Mouse (Mus musculus): Measurements from ENCODE around the gene Sh3d21. TPM values are rescaled to one million over a fixed set of nuclear protein-coding genes. Genes with fewer than 3 reads are reported as not detected.
A peak's percentile ranks its signal among the peaks of the same experiment; 100 is the strongest.

The Sh3d21 gene
- polyA plus RNA-seq, 1 experiment from 2014 or later = 1.5 TPM

DNA sequence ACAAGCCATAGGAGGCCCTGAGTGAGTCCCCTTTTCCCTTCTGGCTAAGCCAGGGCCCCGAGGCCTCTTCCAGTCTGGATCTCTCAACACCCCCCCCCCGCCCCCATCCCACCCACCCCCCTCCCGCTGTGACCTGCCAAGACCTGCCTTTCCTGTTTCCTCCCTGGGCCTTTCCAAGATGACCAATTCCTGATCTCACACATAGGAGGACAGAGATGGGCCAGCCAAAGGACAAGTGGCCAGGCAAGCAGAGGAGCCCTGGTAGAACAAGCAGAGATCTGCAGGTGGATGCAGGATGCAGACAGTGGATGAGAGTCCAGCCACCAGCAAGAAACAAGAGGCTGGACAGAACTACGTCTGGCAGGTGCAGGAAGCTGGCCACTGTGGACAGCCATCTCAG lies 17.9 kb downstream of the Sh3d21 start:
- no peaks in the 10 kb centered on the region for H3K36me3 ChIP-seq (ENCODE audit: control insufficient read depth, insufficient read depth, low read length)
- no peak overlapping the region for H3K4me2 ChIP-seq (ENCODE audit: low read length)
- no peaks in the 10 kb centered on the region for H3K9me3 ChIP-seq (ENCODE audit: control insufficient read depth, low read length)
- H3K4me3 ChIP-seq (ENCODE audit: low read length) = no peak overlapping the region
- no peak for ATAC-seq
- no peak overlapping the region for H3K9ac ChIP-seq (ENCODE audit: low read depth, low read length)
- peaks cover 12% of the 10 kb centered on the region for H3K4me1 ChIP-seq (ENCODE audit: control insufficient read depth, insufficient read depth, low read depth, low read length)
- peaks cover 18% of the 10 kb centered on the region for H3K27me3 ChIP-seq (replicated peaks; ENCODE audit: control insufficient read depth, insufficient read depth, low read length)
- 55% methylated on average over 4 of the region's 4 CpGs for WGBS
- no peak overlapping the region for H3K27ac ChIP-seq (ENCODE audit: low read depth, low read length)

GRCm38 (mm10) chr4:126141021-126141420 lies 22.3 kb downstream of the Sh3d21 start:
- no peaks in the 10 kb centered on the region for H3K27me3 ChIP-seq (replicated peaks; ENCODE audit: control insufficient read depth, insufficient read depth, low read length)
- H3K9me3 ChIP-seq (ENCODE audit: control insufficient read depth, low read length) = no peaks in the 10 kb centered on the region
- no peak overlapping the region for H3K4me3 ChIP-seq (ENCODE audit: low read length)
- H3K36me3 ChIP-seq (ENCODE audit: control insufficient read depth, insufficient read depth, low read length) = peaks cover 28% of the 10 kb centered on the region
- H3K9ac ChIP-seq (ENCODE audit: low read depth, low read length) = no peak overlapping the region
- H3K4me2 ChIP-seq (ENCODE audit: low read length) = no peak overlapping the region
- no peak overlapping the region for H3K27ac ChIP-seq (ENCODE audit: low read depth, low read length)
- WGBS = 82% methylated on average over 5 of the region's 5 CpGs
- ATAC-seq = no peak
- no peaks in the 10 kb centered on the region for H3K4me1 ChIP-seq (ENCODE audit: control insufficient read depth, insufficient read depth, low read depth, low read length)

DNA sequence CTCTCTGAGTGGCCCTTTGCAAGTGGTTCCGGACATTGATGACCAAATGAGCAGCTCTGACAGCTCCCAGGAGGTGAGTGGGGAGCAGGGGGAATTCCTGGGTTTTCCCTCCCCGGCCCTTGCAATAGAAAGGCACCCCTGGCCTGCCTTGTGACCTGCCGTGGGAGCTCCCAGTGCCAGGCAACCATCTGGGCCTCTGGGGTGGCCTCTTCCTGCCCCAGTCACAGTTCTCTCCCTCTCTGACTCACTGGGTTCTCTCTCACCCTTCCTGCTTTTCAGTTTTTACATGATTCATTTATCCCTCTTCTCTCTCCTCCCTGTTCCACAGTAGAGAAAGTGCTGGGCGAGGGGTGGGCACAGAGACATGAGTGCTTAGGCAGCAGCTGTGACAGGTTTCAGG lies 25.5 kb downstream of the Sh3d21 start:
- 80% methylated on average over 4 of the region's 4 CpGs for WGBS
- ATAC-seq = no peak

DNA sequence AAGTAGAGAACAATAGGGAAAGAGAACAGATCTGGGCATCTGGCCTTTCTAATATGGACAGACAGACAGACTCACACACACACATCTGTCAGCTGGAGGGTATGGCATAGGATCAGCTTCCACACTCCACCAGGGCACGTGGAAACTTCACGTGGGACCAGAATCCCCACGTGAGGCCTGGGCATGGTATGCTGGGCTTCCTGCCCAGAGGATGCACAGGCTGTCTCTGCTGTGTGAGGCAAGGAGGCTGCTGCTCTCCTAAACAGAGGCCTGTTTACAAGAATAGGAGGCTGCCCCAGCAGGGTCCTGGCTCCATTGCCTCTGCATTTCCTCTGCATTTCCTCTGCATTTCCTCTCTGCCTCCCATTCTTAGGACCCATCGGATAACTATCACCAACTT lies 28.7 kb downstream of the Sh3d21 start:
- peaks cover 18% of the 10 kb centered on the region for H3K4me1 ChIP-seq (ENCODE audit: control insufficient read depth, insufficient read depth, low read depth, low read length)

More for the DNA sequence above, 25.5 kb downstream of the Sh3d21 start:
- Histone ChIP-seq H3K9me3 (ENCODE audit: control insufficient read depth, low read length) (no peaks in the 10 kb centered on the region), H3K27me3 (replicated peaks; ENCODE audit: control insufficient read depth, insufficient read depth, low read length) (no peaks in the 10 kb centered on the region), H3K4me1 (ENCODE audit: control insufficient read depth, insufficient read depth, low read depth, low read length) (peaks cover 2% of the 10 kb centered on the region; the same call in 1 of the 2 replicates), H3K27ac (ENCODE audit: low read depth, low read length) (no peak overlapping the region), H3K4me2 (ENCODE audit: low read length) (no peak overlapping the region), H3K36me3 (ENCODE audit: control insufficient read depth, insufficient read depth, low read length) (peaks cover 32% of the 10 kb centered on the region), H3K9ac (ENCODE audit: low read depth, low read length) (no peak overlapping the region), H3K4me3 (ENCODE audit: low read length) (no peak overlapping the region)

GRCm38 (mm10) chr4:126134236-126134635 lies 29.1 kb downstream of the Sh3d21 start:
- Histone ChIP-seq H3K9me3 (ENCODE audit: control insufficient read depth, low read length) (no peaks in the 10 kb centered on the region), H3K4me1 (ENCODE audit: control insufficient read depth, insufficient read depth, low read depth, low read length) (peaks cover 18% of the 10 kb centered on the region), H3K27ac (ENCODE audit: low read depth, low read length) (no peak overlapping the region), H3K9ac (ENCODE audit: low read depth, low read length) (no peak overlapping the region), H3K4me2 (ENCODE audit: low read length) (no peak overlapping the region), H3K36me3 (ENCODE audit: control insufficient read depth, insufficient read depth, low read length) (peaks cover 31% of the 10 kb centered on the region), H3K4me3 (ENCODE audit: low read length) (no peak overlapping the region), H3K27me3 (replicated peaks; ENCODE audit: control insufficient read depth, insufficient read depth, low read length) (no peaks in the 10 kb centered on the region)
- 93% methylated on average over 4 of the region's 4 CpGs for WGBS
- no peak for ATAC-seq

More for the DNA sequence above, 28.7 kb downstream of the Sh3d21 start:
- ATAC-seq = no peak
- Histone ChIP-seq H3K4me2 (ENCODE audit: low read length) (no peak overlapping the region), H3K27me3 (replicated peaks; ENCODE audit: control insufficient read depth, insufficient read depth, low read length) (no peaks in the 10 kb centered on the region), H3K9ac (ENCODE audit: low read depth, low read length) (no peak overlapping the region), H3K27ac (ENCODE audit: low read depth, low read length) (no peak overlapping the region), H3K9me3 (ENCODE audit: control insufficient read depth, low read length) (no peaks in the 10 kb centered on the region), H3K4me3 (ENCODE audit: low read length) (no peak overlapping the region), H3K36me3 (ENCODE audit: control insufficient read depth, insufficient read depth, low read length) (peaks cover 30% of the 10 kb centered on the region)
- 81% methylated on average over 4 of the region's 4 CpGs for WGBS

GRCm38 (mm10) chr4:126132636-126133264 lies 30.5 kb downstream of the Sh3d21 start:
- no peaks in the 10 kb centered on the region for H3K27me3 ChIP-seq (replicated peaks; ENCODE audit: control insufficient read depth, insufficient read depth, low read length)
- ATAC-seq = no peak
- H3K4me2 ChIP-seq (ENCODE audit: low read length) = no peak overlapping the region
- H3K9me3 ChIP-seq (ENCODE audit: control insufficient read depth, low read length) = no peaks in the 10 kb centered on the region
- WGBS = 70% methylated on average over 6 of the region's 6 CpGs
- H3K4me1 ChIP-seq (ENCODE audit: control insufficient read depth, insufficient read depth, low read depth, low read length) = peaks cover 18% of the 10 kb centered on the region
- no peak overlapping the region for H3K9ac ChIP-seq (ENCODE audit: low read depth, low read length)
- peak overlapping the region; percentile 55 for H3K27ac ChIP-seq (ENCODE audit: low read depth, low read length)
- no peak overlapping the region for H3K4me3 ChIP-seq (ENCODE audit: low read length)
- H3K36me3 ChIP-seq (ENCODE audit: control insufficient read depth, insufficient read depth, low read length) = peaks cover 29% of the 10 kb centered on the region

- peak; percentile 82 for ATAC-seq
- Histone ChIP-seq H3K9me3 (ENCODE audit: control insufficient read depth, low read length) (no peaks in the 10 kb centered on the region), H3K4me2 (ENCODE audit: low read length) (no peak overlapping the region), H3K9ac (ENCODE audit: low read depth, low read length) (no peak overlapping the region), H3K27me3 (replicated peaks; ENCODE audit: control insufficient read depth, insufficient read depth, low read length) (no peaks in the 10 kb centered on the region), H3K36me3 (ENCODE audit: control insufficient read depth, insufficient read depth, low read length) (peaks cover 25% of the 10 kb centered on the region), H3K4me3 (ENCODE audit: low read length) (no peak overlapping the region), H3K27ac (ENCODE audit: low read depth, low read length) (peak overlapping the region; percentile 55; the same call in 1 of the 2 replicates), H3K4me1 (ENCODE audit: control insufficient read depth, insufficient read depth, low read depth, low read length) (peaks cover 18% of the 10 kb centered on the region)
- 57% methylated on average over 10 of the region's 10 CpGs for WGBS
These were observed 31.8 kb downstream of the Sh3d21 start for GRCm38 (mm10) chr4:126131290-126132121.

DNA sequence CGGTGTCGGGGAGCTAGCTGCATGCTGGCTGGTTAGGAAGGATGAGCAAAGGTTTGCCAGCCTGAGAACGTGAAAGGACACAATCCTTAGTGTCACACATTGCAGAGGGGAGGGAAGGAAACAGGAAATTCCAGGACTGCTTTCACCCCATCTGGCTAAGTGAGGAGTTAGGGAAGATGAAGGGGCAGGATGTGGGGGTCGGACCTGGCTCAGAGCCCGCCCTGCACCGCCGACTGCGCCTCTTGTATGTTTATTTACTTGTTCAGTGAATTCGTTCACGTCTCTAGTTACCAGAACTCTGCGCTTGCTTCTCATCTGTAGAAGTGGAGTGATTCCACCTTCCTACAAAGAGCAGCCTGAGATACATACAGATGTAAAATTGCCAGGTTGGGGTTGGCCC lies 32.8 kb downstream of the Sh3d21 start:
- H3K4me3 ChIP-seq (ENCODE audit: low read length) = no peak overlapping the region
- peaks cover 28% of the 10 kb centered on the region for H3K36me3 ChIP-seq (ENCODE audit: control insufficient read depth, insufficient read depth, low read length)
- H3K27ac ChIP-seq (ENCODE audit: low read depth, low read length) = peak overlapping the region; percentile 32; the same call in 1 of the 2 replicates
- WGBS = 74% methylated on average over 11 of the region's 11 CpGs
- no peaks in the 10 kb centered on the region for H3K27me3 ChIP-seq (replicated peaks; ENCODE audit: control insufficient read depth, insufficient read depth, low read length)
- H3K4me1 ChIP-seq (ENCODE audit: control insufficient read depth, insufficient read depth, low read depth, low read length) = peaks cover 18% of the 10 kb centered on the region
- no peak for ATAC-seq
- H3K9me3 ChIP-seq (ENCODE audit: control insufficient read depth, low read length) = no peaks in the 10 kb centered on the region
- H3K9ac ChIP-seq (ENCODE audit: low read depth, low read length) = no peak overlapping the region
- no peak overlapping the region for H3K4me2 ChIP-seq (ENCODE audit: low read length)

GRCm38 (mm10) chr4:126123309-126124040 lies 39.8 kb downstream of the Sh3d21 start:
- no peak overlapping the region for H3K4me2 ChIP-seq (ENCODE audit: low read length)
- H3K4me3 ChIP-seq (ENCODE audit: low read length) = no peak overlapping the region
- H3K4me1 ChIP-seq (ENCODE audit: control insufficient read depth, insufficient read depth, low read depth, low read length) = no peaks in the 10 kb centered on the region
- peak overlapping the region; percentile 16; the same call in 1 of the 2 replicates for H3K27ac ChIP-seq (ENCODE audit: low read depth, low read length)
- WGBS = 72% methylated on average over 10 of the region's 10 CpGs
- peaks cover 20% of the 10 kb centered on the region for H3K36me3 ChIP-seq (ENCODE audit: control insufficient read depth, insufficient read depth, low read length)
- H3K9me3 ChIP-seq (ENCODE audit: control insufficient read depth, low read length) = peaks cover 5% of the 10 kb centered on the region; the same call in 1 of the 2 replicates
- H3K27me3 ChIP-seq (replicated peaks; ENCODE audit: control insufficient read depth, insufficient read depth, low read length) = no peaks in the 10 kb centered on the region
- H3K9ac ChIP-seq (ENCODE audit: low read depth, low read length) = no peak overlapping the region
- ATAC-seq = no peak

Measured in hindbrain, embryonic 16.5 days (tissue).